Mouse (Mus musculus) ES-E14 (cell line): ENCODE measurements around the gene Abcc1. TPM values are rescaled to one million over a fixed set of nuclear protein-coding genes. Genes with fewer than 3 reads are reported as not detected.
A peak's percentile ranks its signal among the peaks of the same experiment; 100 is the strongest.

Experiments used
- DNase-seq: peaks from one replicate; pipeline ENCODE4 v3.0.0-alpha.2; 2013; ENCODE audit warnings: low read depth, low spot score
- H3K27ac ChIP-seq: 2 replicates; pipeline ENCODE4 v1.5.1; 2012; ENCODE audit warnings: low read depth, mild to moderate bottlenecking, low read length, moderate library complexity, mixed read lengths; ENCODE audit not compliant: poor library complexity, insufficient read depth, severe bottlenecking
- H3K36me3 ChIP-seq: 2 replicates; pipeline ENCODE4 v1.6.1; 2012; ENCODE audit warnings: mild to moderate bottlenecking, low read length, moderate library complexity, mixed read lengths; ENCODE audit not compliant: control insufficient read depth, poor library complexity, insufficient read depth, severe bottlenecking
- H3K4me1 ChIP-seq, 2 experiments: fragments of 150-350 bp in 1 of 2; sonication (generic) in 1 of 2; 2 replicates each; pipeline ENCODE4 v1.6.1; 2012; ENCODE audit warnings: low read length in 2 of 2, mild to moderate bottlenecking in 1 of 2, mixed read lengths in 1 of 2; ENCODE audit not compliant: control insufficient read depth in 2 of 2, insufficient read depth in 2 of 2, poor library complexity in 1 of 2
- H3K4me3 ChIP-seq, 2 experiments: fragments of 150-350 bp in 1 of 2; sonication (generic) in 1 of 2; 2 replicates each; pipeline ENCODE4 v1.5.1; 2012; ENCODE audit warnings: low read length in 2 of 2, low read depth in 1 of 2, mild to moderate bottlenecking in 1 of 2, mixed read lengths in 1 of 2; ENCODE audit not compliant: insufficient read depth in 1 of 2, poor library complexity in 1 of 2, severe bottlenecking in 1 of 2
- H3K9ac ChIP-seq: 2 replicates; pipeline ENCODE4 v1.6.1; 2012; ENCODE audit warnings: low read depth, mild to moderate bottlenecking, low read length, mixed read lengths; ENCODE audit not compliant: poor library complexity, insufficient read depth, severe bottlenecking
- H3K9me3 ChIP-seq: fragments of 150-350 bp; sonication (generic); 2 replicates; pipeline ENCODE4 v1.6.1; 2012; ENCODE audit warnings: low read depth, mild to moderate bottlenecking, low read length; ENCODE audit not compliant: control insufficient read depth, insufficient read depth
- CHD2 ChIP-seq: IDR thresholded peaks from 2 replicates; pipeline ENCODE4 v1.6.1; 2014; ENCODE audit warnings: mild to moderate bottlenecking, low read depth, low read length, inconsistent platforms
- HCFC1 ChIP-seq: IDR thresholded peaks from 2 replicates; pipeline ENCODE4 v1.6.1; 2012; ENCODE audit warnings: low read length, inconsistent platforms, borderline replicate concordance; ENCODE audit not compliant: insufficient read depth
- MAFK ChIP-seq: IDR thresholded peaks from 2 replicates; pipeline ENCODE4 v1.6.1; 2014; ENCODE audit warnings: mild to moderate bottlenecking, low read depth, low read length, inconsistent platforms; ENCODE audit not compliant: insufficient read depth
- ZC3H11A ChIP-seq: IDR thresholded peaks from 2 replicates; pipeline ENCODE4 v1.6.1; 2012; ENCODE audit warnings: low read depth, mild to moderate bottlenecking, inconsistent platforms, low read length, borderline replicate concordance
- ZNF384 ChIP-seq: IDR thresholded peaks from 2 replicates; pipeline ENCODE4 v1.6.1; 2012; ENCODE audit warnings: low read depth, low read length, inconsistent platforms
- in situ Hi-C, 2 experiments: fragments of 600-800 bp; cut with MboI; formaldehyde crosslinking; loops; one replicate each; pipeline ENCODE4 v1.15.1; 2025; ENCODE audit warnings: low sequenced_read_pairs in 2 of 2, inconsistent platforms in 1 of 2; ENCODE audit not compliant: unreplicated experiment in 2 of 2
- total RNA-seq: library from RNA; depleted of rRNA; stranded (reverse); fragments of 300-350 nt; gene quantifications from 2 replicates; pipeline ENCODE4 v1.2.3, GENCODE M21; 2012

Gene Abcc1
- total RNA-seq, 1 experiment = 46.7 TPM

- Histone ChIP-seq H3K36me3 (peaks cover 2% of the 10 kb centered on the region; the same call in 1 of the 2 replicates), H3K4me3 (no peak overlapping the region), H3K27ac (no peak overlapping the region), H3K9ac (no peak overlapping the region), H3K9me3 (no peaks in the 10 kb centered on the region), H3K4me1 (no peaks in the 10 kb centered on the region)
- TF ChIP-seq MAFK = no peak
- no peak for TF ChIP-seq ZNF384
- no peak for TF ChIP-seq HCFC1
- no peak for TF ChIP-seq CHD2
- no peak for TF ChIP-seq ZC3H11A
- in situ Hi-C loops = no loop called here
- DNase-seq = no peak
These were observed 118.3 kb downstream of the Abcc1 start for GRCm38 (mm10) chr16:14479641-14480040.

- Histone ChIP-seq H3K4me3 (no peak overlapping the region), H3K27ac (no peak overlapping the region), H3K9me3 (no peaks in the 10 kb centered on the region), H3K36me3 (no peaks in the 10 kb centered on the region), H3K4me1 (no peaks in the 10 kb centered on the region), H3K9ac (no peak overlapping the region)
- DNase-seq = no peak
- TF ChIP-seq ZNF384 = no peak
- no peak for TF ChIP-seq HCFC1
- TF ChIP-seq ZC3H11A = no peak
- no peak for TF ChIP-seq MAFK
- no peak for TF ChIP-seq CHD2
- in situ Hi-C loops = no loop called here
These were observed 121.9 kb downstream of the Abcc1 start for GRCm38 (mm10) chr16:14483221-14483620.

GRCm38 (mm10) chr16:14493491-14494114, 132.2 kb downstream of the Abcc1 start:
- H3K27ac ChIP-seq = no peak overlapping the region
- H3K9ac ChIP-seq = no peak overlapping the region
- DNase-seq = peak; percentile 12
- no peak overlapping the region for H3K4me3 ChIP-seq
- no peaks in the 10 kb centered on the region for H3K9me3 ChIP-seq
- no peaks in the 10 kb centered on the region for H3K4me1 ChIP-seq
- no peaks in the 10 kb centered on the region for H3K36me3 ChIP-seq
- no peak for TF ChIP-seq ZNF384
- TF ChIP-seq ZC3H11A = 0 out of 2 replicates have a peak, but pooled peaks have one; percentile 29
- no peak for TF ChIP-seq HCFC1
- TF ChIP-seq CHD2 = no peak
- no peak for TF ChIP-seq MAFK
- in situ Hi-C loops = no loop called here

- TF ChIP-seq CHD2 = no peak
- H3K9ac ChIP-seq = no peak overlapping the region
- no peaks in the 10 kb centered on the region for H3K4me1 ChIP-seq
- no peak overlapping the region for H3K27ac ChIP-seq
- in situ Hi-C loops = no loop called here
- no peak for DNase-seq
- H3K4me3 ChIP-seq = no peak overlapping the region
- no peaks in the 10 kb centered on the region for H3K36me3 ChIP-seq
- no peaks in the 10 kb centered on the region for H3K9me3 ChIP-seq
These were observed 140.4 kb downstream of the Abcc1 start for GRCm38 (mm10) chr16:14501649-14502360.
